Mouse (Mus musculus): ENCODE measurements at regions not wholly inside any gene's neighbourhood (a gene's known extent, or its start where the extent isn't known, plus 50 kb on each side); places are given as distances from the start of the nearest gene placed in this dataset.

- H3K4me2 ChIP-seq: no peak overlapping the region
- no peak overlapping the region for H3K4me3 ChIP-seq (ENCODE audit: low read depth, low read length)
- H3K9me3 ChIP-seq (ENCODE audit: control insufficient read depth, low read length): no peaks in the 10 kb centered on the region
- no peak overlapping the region for H3K9ac ChIP-seq (ENCODE audit: low read depth, low read length)
- no peak overlapping the region for H3K27ac ChIP-seq (ENCODE audit: low read depth, low read length)
- no peaks in the 10 kb centered on the region for H3K4me1 ChIP-seq (replicated peaks; ENCODE audit: control insufficient read depth, insufficient read depth, low read length)
- H3K27me3 ChIP-seq (replicated peaks; ENCODE audit: control insufficient read depth, insufficient read depth, low read length): 0 out of 2 replicates have a peak, but pooled peaks cover 3% of the 10 kb centered on the region
- DNase-seq (ENCODE audit: low spot score) (no peak), ATAC-seq (replicated peaks; ENCODE audit: low FRiP score) (no peak)
- H3K36me3 ChIP-seq (ENCODE audit: control insufficient read depth, insufficient read depth, low read length): no peaks in the 10 kb centered on the region
- 62% methylated on average over 4 of the region's 4 CpGs for WGBS
These were observed 173.2 kb upstream of the Camk1g start for GRCm38 (mm10) chr1:193543284-193543683.

- Histone ChIP-seq H3K27ac (ENCODE audit: low read depth, low read length) (no peak overlapping the region), H3K9me3 (ENCODE audit: control insufficient read depth, low read length) (no peaks in the 10 kb centered on the region), H3K4me2 (no peak overlapping the region), H3K4me1 (replicated peaks; ENCODE audit: control insufficient read depth, insufficient read depth, low read length) (no peaks in the 10 kb centered on the region), H3K27me3 (replicated peaks; ENCODE audit: control insufficient read depth, insufficient read depth, low read length) (0 out of 2 replicates have a peak, but pooled peaks cover 3% of the 10 kb centered on the region), H3K9ac (ENCODE audit: low read depth, low read length) (no peak overlapping the region), H3K4me3 (ENCODE audit: low read depth, low read length) (no peak overlapping the region), H3K36me3 (ENCODE audit: control insufficient read depth, insufficient read depth, low read length) (no peaks in the 10 kb centered on the region)
- 29% methylated on average over 13 of the region's 13 CpGs for WGBS
- ATAC-seq (replicated peaks; ENCODE audit: low FRiP score): no peak
- DNase-seq (ENCODE audit: low spot score): no peak
These were observed 172.0 kb upstream of the Camk1g start for GRCm38 (mm10) chr1:193541934-193542580.

GRCm38 (mm10) chr1:193541281-193541680, 171.2 kb upstream of the Camk1g start:
- WGBS: 73% methylated on average over 4 of the region's 4 CpGs
- Histone ChIP-seq H3K9me3 (ENCODE audit: control insufficient read depth, low read length) (no peaks in the 10 kb centered on the region), H3K27me3 (replicated peaks; ENCODE audit: control insufficient read depth, insufficient read depth, low read length) (0 out of 2 replicates have a peak, but pooled peaks cover 3% of the 10 kb centered on the region), H3K4me3 (ENCODE audit: low read depth, low read length) (no peak overlapping the region), H3K27ac (ENCODE audit: low read depth, low read length) (no peak overlapping the region), H3K36me3 (ENCODE audit: control insufficient read depth, insufficient read depth, low read length) (no peaks in the 10 kb centered on the region), H3K4me1 (replicated peaks; ENCODE audit: control insufficient read depth, insufficient read depth, low read length) (no peaks in the 10 kb centered on the region), H3K9ac (ENCODE audit: low read depth, low read length) (no peak overlapping the region), H3K4me2 (no peak overlapping the region)
- no peak for DNase-seq (ENCODE audit: low spot score)
- no peak for ATAC-seq (replicated peaks; ENCODE audit: low FRiP score)

- DNase-seq (ENCODE audit: low spot score) (no peak), ATAC-seq (replicated peaks; ENCODE audit: low FRiP score) (no peak)
- H3K9ac ChIP-seq (ENCODE audit: low read depth, low read length): no peak overlapping the region
- 0 out of 2 replicates have a peak, but pooled peaks cover 3% of the 10 kb centered on the region for H3K27me3 ChIP-seq (replicated peaks; ENCODE audit: control insufficient read depth, insufficient read depth, low read length)
- no peaks in the 10 kb centered on the region for H3K4me1 ChIP-seq (replicated peaks; ENCODE audit: control insufficient read depth, insufficient read depth, low read length)
- H3K4me3 ChIP-seq (ENCODE audit: low read depth, low read length): no peak overlapping the region
- H3K27ac ChIP-seq (ENCODE audit: low read depth, low read length): no peak overlapping the region
- H3K4me2 ChIP-seq: no peak overlapping the region
- H3K9me3 ChIP-seq (ENCODE audit: control insufficient read depth, low read length): no peaks in the 10 kb centered on the region
- no peaks in the 10 kb centered on the region for H3K36me3 ChIP-seq (ENCODE audit: control insufficient read depth, insufficient read depth, low read length)
- 83% methylated on average over 5 of the region's 5 CpGs for WGBS
These were observed 170.4 kb upstream of the Camk1g start for GRCm38 (mm10) chr1:193540486-193540885.

GRCm38 (mm10) chr1:193539261-193539660, 169.2 kb upstream of the Camk1g start:
- no peak for DNase-seq (ENCODE audit: low spot score)
- H3K4me3 ChIP-seq (ENCODE audit: low read depth, low read length): no peak overlapping the region
- no peaks in the 10 kb centered on the region for H3K4me1 ChIP-seq (replicated peaks; ENCODE audit: control insufficient read depth, insufficient read depth, low read length)
- ATAC-seq (replicated peaks; ENCODE audit: low FRiP score): no peak
- 0 out of 2 replicates have a peak, but pooled peaks cover 3% of the 10 kb centered on the region for H3K27me3 ChIP-seq (replicated peaks; ENCODE audit: control insufficient read depth, insufficient read depth, low read length)
- H3K27ac ChIP-seq (ENCODE audit: low read depth, low read length): no peak overlapping the region
- WGBS: 79% methylated on average over 6 of the region's 6 CpGs
- no peak overlapping the region for H3K9ac ChIP-seq (ENCODE audit: low read depth, low read length)
- H3K9me3 ChIP-seq (ENCODE audit: control insufficient read depth, low read length): no peaks in the 10 kb centered on the region
- no peaks in the 10 kb centered on the region for H3K36me3 ChIP-seq (ENCODE audit: control insufficient read depth, insufficient read depth, low read length)
- H3K4me2 ChIP-seq: no peak overlapping the region

- no peaks in the 10 kb centered on the region for H3K36me3 ChIP-seq (ENCODE audit: control insufficient read depth, insufficient read depth, low read length)
- H3K9me3 ChIP-seq (ENCODE audit: control insufficient read depth, low read length): no peaks in the 10 kb centered on the region
- no peak overlapping the region for H3K4me3 ChIP-seq (ENCODE audit: low read depth, low read length)
- no peak overlapping the region for H3K4me2 ChIP-seq
- no peak overlapping the region for H3K27ac ChIP-seq (ENCODE audit: low read depth, low read length)
- 0 out of 2 replicates have a peak, but pooled peaks cover 3% of the 10 kb centered on the region for H3K27me3 ChIP-seq (replicated peaks; ENCODE audit: control insufficient read depth, insufficient read depth, low read length)
- 76% methylated on average over 2 of the region's 2 CpGs for WGBS
- no peak for ATAC-seq (replicated peaks; ENCODE audit: low FRiP score)
- no peak overlapping the region for H3K9ac ChIP-seq (ENCODE audit: low read depth, low read length)
- no peaks in the 10 kb centered on the region for H3K4me1 ChIP-seq (replicated peaks; ENCODE audit: control insufficient read depth, insufficient read depth, low read length)
- no peak for DNase-seq (ENCODE audit: low spot score)
These were observed 168.3 kb upstream of the Camk1g start for GRCm38 (mm10) chr1:193538425-193538824.

GRCm38 (mm10) chr1:193537616-193538015, 167.5 kb upstream of the Camk1g start:
- no peaks in the 10 kb centered on the region for H3K36me3 ChIP-seq (ENCODE audit: control insufficient read depth, insufficient read depth, low read length)
- no peak for ATAC-seq (replicated peaks; ENCODE audit: low FRiP score)
- H3K4me1 ChIP-seq (replicated peaks; ENCODE audit: control insufficient read depth, insufficient read depth, low read length): no peaks in the 10 kb centered on the region
- no peak overlapping the region for H3K27ac ChIP-seq (ENCODE audit: low read depth, low read length)
- 0 out of 2 replicates have a peak, but pooled peaks cover 3% of the 10 kb centered on the region for H3K27me3 ChIP-seq (replicated peaks; ENCODE audit: control insufficient read depth, insufficient read depth, low read length)
- DNase-seq (ENCODE audit: low spot score): no peak
- no peak overlapping the region for H3K4me3 ChIP-seq (ENCODE audit: low read depth, low read length)
- H3K9ac ChIP-seq (ENCODE audit: low read depth, low read length): no peak overlapping the region
- H3K4me2 ChIP-seq: no peak overlapping the region
- WGBS: 79% methylated on average over 5 of the region's 5 CpGs
- no peaks in the 10 kb centered on the region for H3K9me3 ChIP-seq (ENCODE audit: control insufficient read depth, low read length)

GRCm38 (mm10) chr1:193536552-193536951, 166.5 kb upstream of the Camk1g start:
- no peak overlapping the region for H3K4me3 ChIP-seq (ENCODE audit: low read depth, low read length)
- DNase-seq (ENCODE audit: low spot score) (no peak), ATAC-seq (replicated peaks; ENCODE audit: low FRiP score) (no peak)
- H3K27me3 ChIP-seq (replicated peaks; ENCODE audit: control insufficient read depth, insufficient read depth, low read length): 0 out of 2 replicates have a peak, but pooled peaks cover under 1% of the 10 kb centered on the region
- no peak overlapping the region for H3K27ac ChIP-seq (ENCODE audit: low read depth, low read length)
- no peaks in the 10 kb centered on the region for H3K9me3 ChIP-seq (ENCODE audit: control insufficient read depth, low read length)
- no peak overlapping the region for H3K9ac ChIP-seq (ENCODE audit: low read depth, low read length)
- H3K4me1 ChIP-seq (replicated peaks; ENCODE audit: control insufficient read depth, insufficient read depth, low read length): no peaks in the 10 kb centered on the region
- no peaks in the 10 kb centered on the region for H3K36me3 ChIP-seq (ENCODE audit: control insufficient read depth, insufficient read depth, low read length)
- no peak overlapping the region for H3K4me2 ChIP-seq

GRCm38 (mm10) chr1:193534449-193534848, 164.4 kb upstream of the Camk1g start:
- DNase-seq (ENCODE audit: low spot score) (no peak), ATAC-seq (replicated peaks; ENCODE audit: low FRiP score) (no peak)
- no peak overlapping the region for H3K4me2 ChIP-seq
- 74% methylated on average over 4 of the region's 4 CpGs for WGBS
- H3K9me3 ChIP-seq (ENCODE audit: control insufficient read depth, low read length): no peaks in the 10 kb centered on the region
- no peaks in the 10 kb centered on the region for H3K4me1 ChIP-seq (replicated peaks; ENCODE audit: control insufficient read depth, insufficient read depth, low read length)
- H3K27me3 ChIP-seq (replicated peaks; ENCODE audit: control insufficient read depth, insufficient read depth, low read length): no peaks in the 10 kb centered on the region
- H3K4me3 ChIP-seq (ENCODE audit: low read depth, low read length): no peak overlapping the region
- H3K36me3 ChIP-seq (ENCODE audit: control insufficient read depth, insufficient read depth, low read length): no peaks in the 10 kb centered on the region
- no peak overlapping the region for H3K9ac ChIP-seq (ENCODE audit: low read depth, low read length)
- no peak overlapping the region for H3K27ac ChIP-seq (ENCODE audit: low read depth, low read length)

Measured in liver, embryonic 11.5 days (tissue).